Mouse (Mus musculus) heart, postnatal 0 days (tissue): ENCODE measurements at regions not wholly inside any gene's neighbourhood (a gene's known extent, or its start where the extent isn't known, plus 50 kb on each side); places are given as distances from the start of the nearest gene placed in this dataset.

Source experiments
- CTCF ChIP-seq: IDR thresholded peaks from 2 replicates; pipeline ENCODE4 v1.5.1; 2016; ENCODE audit warnings: antibody characterized with exemption, control low read depth, low read depth
- EP300 ChIP-seq: IDR thresholded peaks from 2 replicates; pipeline ENCODE4 v1.6.1; 2016; ENCODE audit warnings: antibody characterized with exemption, low read depth

- TF ChIP-seq CTCF (no peak), EP300 (no peak)
Measured at GRCm38 (mm10) chr11:32958961-32959360, 134.6 kb upstream of the Smim23 start.
